Mouse (Mus musculus): ENCODE measurements around the gene Kdelr3.

Kdelr3 gene

GRCm38 (mm10) chr15:79516171-79517096, at the start of gene Kdelr3:
TSS of gene Kdelr3 (plus strand) at chr15:79516411.
- peak in 1 of 2 experiments; percentile 7 for DNase-seq (ENCODE audit: low spot score in 2 of 2)

GRCm38 (mm10) chr15:79466601-79467286, 49.5 kb upstream of the Kdelr3 start:
- peak; percentile 63 to 67 for DNase-seq (ENCODE audit: low spot score in 2 of 2)

GRCm38 (mm10) chr15:79469577-79469976, 46.6 kb upstream of the Kdelr3 start:
- no peak for DNase-seq (ENCODE audit: low spot score in 2 of 2)

DNA sequence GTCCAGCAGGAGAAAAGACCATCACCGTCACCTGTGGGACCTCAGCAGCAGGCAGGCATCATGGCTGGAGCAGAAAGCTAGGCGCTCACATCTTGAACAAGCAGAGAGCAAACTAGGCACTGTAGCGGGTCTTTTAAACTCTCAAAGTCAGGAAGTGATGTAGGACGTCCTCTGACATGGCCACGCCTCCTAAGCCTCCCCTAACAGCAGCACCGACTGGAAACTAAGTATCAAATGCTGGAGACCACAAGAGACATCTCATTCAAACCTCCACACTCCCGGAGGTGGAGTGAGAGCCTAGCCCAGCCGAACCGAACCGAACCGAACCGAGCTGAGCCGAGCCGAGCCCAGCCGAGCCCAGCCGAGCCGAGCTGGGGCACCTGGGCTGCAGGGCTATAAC, 45.6 kb upstream of the Kdelr3 start:
- no peak for DNase-seq (ENCODE audit: low spot score in 2 of 2)

- no peak for DNase-seq (ENCODE audit: low spot score in 2 of 2)
These were observed 45.1 kb upstream of the Kdelr3 start for GRCm38 (mm10) chr15:79471095-79471494.

- DNase-seq (ENCODE audit: low spot score in 2 of 2): no peak
These were observed 43.2 kb upstream of the Kdelr3 start for GRCm38 (mm10) chr15:79473042-79473441.

DNA sequence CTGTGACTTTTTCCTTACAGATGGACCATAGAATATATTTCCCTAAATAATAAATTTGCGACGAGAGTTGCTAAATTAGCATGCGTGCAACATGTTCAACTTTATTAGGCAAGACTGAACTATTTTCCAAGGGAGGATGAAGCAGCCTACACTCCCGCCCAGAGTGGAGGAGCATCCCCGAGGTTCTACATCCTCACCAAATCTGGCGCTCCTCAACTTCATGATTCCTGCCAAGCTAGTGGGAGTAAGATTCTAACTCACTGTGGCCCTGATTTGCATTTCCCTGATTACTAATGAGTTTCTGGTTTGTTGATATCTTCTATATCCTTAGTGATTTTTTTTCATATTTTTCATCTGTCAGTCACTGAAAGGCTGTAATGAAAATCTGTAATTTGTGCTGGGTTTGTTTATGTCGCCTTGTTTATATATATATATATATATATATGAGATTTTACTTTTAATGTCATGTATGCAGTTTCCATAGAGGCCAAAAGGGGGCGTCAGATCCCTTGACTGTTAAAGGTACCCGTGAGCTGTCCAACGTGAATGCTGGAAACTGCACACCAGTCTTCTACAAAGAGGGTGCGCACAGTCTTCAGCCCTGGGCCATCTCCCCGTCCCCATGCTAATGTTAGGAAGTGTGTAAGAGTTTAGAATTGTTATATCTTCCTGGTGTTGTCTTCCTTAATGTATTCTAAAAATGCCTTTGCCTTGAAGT, 42.4 kb upstream of the Kdelr3 start:
- no peak for DNase-seq (ENCODE audit: low spot score in 2 of 2)

GRCm38 (mm10) chr15:79477227-79477626, 39.0 kb upstream of the Kdelr3 start:
- DNase-seq (ENCODE audit: low spot score in 2 of 2): no peak

DNA sequence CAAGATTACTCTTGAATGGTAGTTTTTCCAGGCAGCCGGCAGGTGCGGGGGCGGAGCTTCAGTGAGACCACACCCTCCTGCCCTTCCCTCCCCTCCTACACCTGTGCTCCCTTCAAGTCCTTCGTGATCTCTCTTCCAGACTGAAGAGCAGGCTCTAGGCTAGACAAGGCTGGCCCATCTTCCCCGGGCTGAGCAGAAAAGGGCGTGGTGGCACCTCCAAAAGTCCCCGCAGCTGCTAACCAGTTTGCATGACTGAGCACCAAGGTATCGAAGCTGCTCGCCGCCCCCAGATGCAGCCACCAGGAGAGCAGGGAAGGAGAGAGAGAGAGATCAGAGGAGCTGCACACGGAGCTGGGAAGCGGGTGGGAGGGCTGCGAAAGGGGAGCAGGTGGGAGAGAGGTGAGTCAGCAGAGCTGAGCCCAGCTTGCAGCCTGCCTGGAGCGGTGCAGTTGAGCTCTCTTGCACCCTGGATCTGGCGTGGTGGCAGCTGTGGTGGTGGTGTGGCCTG, 35.0 kb upstream of the Kdelr3 start:
- no peak for DNase-seq (ENCODE audit: low spot score in 2 of 2)

DNA sequence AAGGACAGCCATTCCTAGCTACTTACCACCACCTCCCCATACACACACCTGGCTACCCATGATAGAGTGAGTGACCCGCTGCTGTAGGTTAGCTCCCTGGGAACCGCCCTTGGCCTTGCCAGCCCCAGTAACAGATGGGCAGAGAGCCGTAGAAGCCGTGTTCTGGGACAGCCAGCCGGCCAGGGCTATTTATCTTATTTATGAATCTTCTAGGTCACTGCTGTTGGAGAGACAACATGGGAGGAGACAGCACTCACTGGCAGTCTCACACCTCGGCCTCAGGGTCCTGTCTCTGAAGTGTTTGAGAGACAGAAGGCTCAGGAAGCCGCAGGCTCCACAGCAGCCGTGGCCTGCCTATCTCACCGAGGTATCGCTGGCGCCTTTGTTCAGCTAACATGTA, 26.7 kb upstream of the Kdelr3 start:
- DNase-seq (ENCODE audit: low spot score in 2 of 2): no peak

- no peak for DNase-seq (ENCODE audit: low spot score in 2 of 2)
These were observed 22.7 kb upstream of the Kdelr3 start for GRCm38 (mm10) chr15:79493527-79493926.

DNA sequence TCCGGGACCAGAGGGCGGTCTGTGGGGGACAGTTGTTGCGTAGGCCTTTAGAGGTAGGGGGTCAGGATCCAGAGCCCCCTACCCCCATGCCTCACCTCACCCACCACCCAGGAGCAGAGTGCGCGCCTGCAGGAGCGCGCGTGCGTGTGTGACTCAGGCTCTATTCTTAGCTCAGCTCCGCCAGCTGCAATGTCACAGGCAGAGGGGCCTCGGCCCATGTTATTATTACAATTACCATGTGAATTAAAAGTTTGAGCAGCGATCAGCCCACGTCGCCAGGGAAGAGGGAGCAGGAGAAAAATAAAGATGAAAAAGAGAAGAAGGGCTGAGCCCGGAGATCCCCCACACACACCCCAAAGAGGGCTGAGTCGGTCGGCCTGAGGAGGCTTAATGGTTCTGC, 16.1 kb upstream of the Kdelr3 start:
- no peak for DNase-seq (ENCODE audit: low spot score in 2 of 2)

DNA sequence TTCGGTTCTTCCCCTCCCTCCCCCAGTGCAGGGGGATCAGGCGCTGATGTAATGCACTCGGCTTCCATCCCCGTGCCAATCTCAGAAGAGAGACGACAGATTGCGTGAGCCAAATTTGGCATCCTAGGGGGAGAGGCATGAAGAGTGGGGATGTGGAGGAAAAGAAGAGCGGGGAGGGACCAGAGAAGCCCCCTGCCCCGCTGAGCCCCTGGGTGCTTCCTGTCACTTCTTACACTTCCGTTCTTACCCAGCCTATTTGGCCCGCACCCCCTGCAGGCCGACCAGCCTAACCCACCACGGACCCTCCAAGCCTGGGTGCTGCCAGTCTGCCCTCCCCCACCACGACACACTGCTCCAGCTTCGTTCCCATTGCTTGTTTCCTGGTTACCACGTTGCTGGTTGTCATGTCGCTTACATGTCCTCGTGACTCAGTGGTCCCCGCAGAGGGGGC, 13.3 kb upstream of the Kdelr3 start:
- no peak for DNase-seq (ENCODE audit: low spot score in 2 of 2)

- no peak for DNase-seq (ENCODE audit: low spot score in 2 of 2)
These were observed 12.8 kb upstream of the Kdelr3 start for GRCm38 (mm10) chr15:79503438-79503837.

- no peak for DNase-seq (ENCODE audit: low spot score in 2 of 2)
These were observed 11.3 kb upstream of the Kdelr3 start, which contains the start of gene Kcnj4 for GRCm38 (mm10) chr15:79504707-79505452. TSS of gene Kcnj4 (minus strand) at chr15:79505241.

GRCm38 (mm10) chr15:79505616-79506283, 10.5 kb upstream of the Kdelr3 start:
- DNase-seq (ENCODE audit: low spot score in 2 of 2): no peak

DNA sequence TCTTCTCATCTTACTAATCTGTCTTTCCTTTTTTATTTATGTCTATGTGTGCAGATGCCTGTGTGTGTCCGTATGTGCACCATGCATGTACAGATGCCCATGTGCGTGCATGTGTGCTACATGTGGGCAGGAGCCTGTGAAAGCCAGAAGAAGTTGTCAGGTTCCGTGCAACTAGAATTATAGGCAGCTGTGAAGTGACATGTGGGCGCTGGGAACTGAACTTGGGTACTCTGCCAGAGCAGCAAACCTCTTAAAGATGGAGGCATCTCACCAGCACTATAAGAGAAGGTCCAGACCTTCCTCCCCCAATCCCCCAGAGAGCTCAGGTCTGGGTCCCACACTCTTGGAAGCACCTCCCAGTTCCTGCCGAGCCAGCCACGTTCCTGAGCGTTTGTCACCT, 9.8 kb upstream of the Kdelr3 start:
- no peak for DNase-seq (ENCODE audit: low spot score in 2 of 2)

DNA sequence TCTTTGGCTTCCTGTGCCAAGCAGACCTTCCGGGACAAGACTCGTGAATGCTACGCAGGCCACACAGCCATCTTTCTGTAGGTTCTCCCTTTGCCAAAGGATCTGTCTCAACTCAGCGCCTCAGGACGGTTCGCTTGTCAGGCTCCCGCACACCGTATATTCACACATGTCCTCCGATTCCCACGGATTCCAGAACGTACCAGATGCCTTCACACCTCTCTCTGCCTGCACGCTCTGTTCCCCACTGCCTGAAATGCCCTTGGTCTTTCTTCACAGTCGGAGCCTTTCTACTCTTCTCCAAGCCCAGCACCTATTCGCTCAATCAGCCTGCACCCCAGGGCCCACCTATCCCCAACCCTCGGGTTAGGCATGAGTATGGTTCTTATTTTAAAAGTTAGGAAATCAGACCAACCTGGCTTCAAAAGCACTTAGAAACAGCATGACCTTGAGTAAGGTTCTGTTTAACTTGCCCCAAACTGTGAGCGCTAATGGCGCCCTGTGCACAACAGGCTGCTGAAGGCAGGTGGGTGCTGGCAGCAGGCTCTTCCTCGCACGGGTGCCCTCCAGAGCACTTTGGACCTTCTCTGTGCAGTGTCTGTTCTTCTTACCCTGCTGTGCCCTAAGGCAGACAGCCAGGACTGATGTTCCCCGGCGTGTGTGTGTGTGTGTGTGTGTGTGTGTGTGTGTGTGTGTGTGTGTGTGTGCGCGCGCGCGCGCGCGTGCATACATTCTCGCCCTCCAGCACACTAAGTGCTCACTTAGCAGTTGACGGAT, 9.0 kb upstream of the Kdelr3 start:
- DNase-seq (ENCODE audit: low spot score in 2 of 2): no peak

- DNase-seq (ENCODE audit: low spot score in 2 of 2): no peak
These were observed 6.2 kb upstream of the Kdelr3 start for GRCm38 (mm10) chr15:79509998-79510397.

- DNase-seq (ENCODE audit: low spot score in 2 of 2): no peak
These were observed 5.8 kb upstream of the Kdelr3 start for GRCm38 (mm10) chr15:79510425-79510824.
